Mouse (Mus musculus): ENCODE data around the gene Steap4. TPM values are rescaled to one million over a fixed set of nuclear protein-coding genes. Genes with fewer than 3 reads are reported as not detected.

Steap4 gene
- polyA plus RNA-seq, 1 experiment from 2014 or later = 0.86 TPM

DNA sequence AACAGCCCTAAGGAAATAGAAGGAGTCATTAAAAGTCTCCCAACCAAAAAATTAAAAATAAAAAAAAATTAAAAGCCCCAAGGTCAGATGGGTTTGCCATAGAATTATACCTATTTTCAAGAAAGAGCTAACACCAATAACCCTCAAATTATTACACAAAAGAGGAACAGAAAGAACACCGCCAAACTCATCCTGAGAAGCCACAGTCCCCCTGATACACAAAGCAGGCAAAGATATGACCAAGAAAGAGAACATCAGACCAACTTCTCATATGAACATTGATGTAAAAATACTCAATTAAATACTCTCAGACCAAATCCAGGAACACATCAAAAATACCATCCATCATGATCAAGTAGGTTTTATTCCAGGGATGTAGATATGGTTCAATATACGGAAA, 36.8 kb downstream of the Steap4 start:
- DNase-seq (ENCODE audit: low spot score) (no peak), ATAC-seq (replicated peaks; ENCODE audit: low FRiP score) (no peak)
- no peaks in the 10 kb centered on the region for H3K27me3 ChIP-seq (replicated peaks; ENCODE audit: control insufficient read depth, insufficient read depth, low read length)
- no peaks in the 10 kb centered on the region for H3K4me1 ChIP-seq (replicated peaks; ENCODE audit: control insufficient read depth, insufficient read depth, low read length)
- H3K9me3 ChIP-seq (ENCODE audit: control insufficient read depth, low read length) = no peaks in the 10 kb centered on the region
- WGBS = 83% methylated on average over 2 of the region's 2 CpGs
- H3K27ac ChIP-seq (ENCODE audit: low read depth, low read length) = no peak overlapping the region
- H3K4me2 ChIP-seq = no peak overlapping the region
- no peak overlapping the region for H3K4me3 ChIP-seq (ENCODE audit: low read depth, low read length)
- no peaks in the 10 kb centered on the region for H3K36me3 ChIP-seq (ENCODE audit: control insufficient read depth, insufficient read depth, low read length)
- no peak overlapping the region for H3K9ac ChIP-seq (ENCODE audit: low read depth, low read length)

DNA sequence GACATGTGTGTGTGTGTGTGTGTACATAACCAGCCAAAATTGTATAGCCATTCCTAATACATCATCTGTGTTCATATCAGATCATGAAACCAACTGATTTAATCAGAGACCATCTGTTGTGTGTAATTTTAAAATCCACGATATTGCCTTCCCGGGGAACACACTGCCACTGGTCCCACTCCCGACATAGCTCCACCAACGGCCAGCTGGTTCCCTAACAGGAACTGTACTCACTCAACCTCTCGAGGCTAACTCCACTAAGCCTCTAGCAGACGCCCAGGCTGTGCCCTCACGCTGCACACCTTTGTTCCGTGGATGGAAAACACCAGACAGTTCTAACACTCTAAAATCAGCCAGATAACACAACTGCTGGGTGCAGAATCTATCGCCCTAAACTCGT, 40.2 kb downstream of the Steap4 start:
- H3K36me3 ChIP-seq (ENCODE audit: control insufficient read depth, insufficient read depth, low read length) = no peaks in the 10 kb centered on the region
- no peaks in the 10 kb centered on the region for H3K27me3 ChIP-seq (replicated peaks; ENCODE audit: control insufficient read depth, insufficient read depth, low read length)
- ATAC-seq (replicated peaks; ENCODE audit: low FRiP score) (no peak), DNase-seq (ENCODE audit: low spot score) (no peak)
- H3K4me2 ChIP-seq = no peak overlapping the region
- H3K4me3 ChIP-seq (ENCODE audit: low read depth, low read length) = no peak overlapping the region
- 75% methylated on average over 10 of the region's 10 CpGs for WGBS
- no peaks in the 10 kb centered on the region for H3K4me1 ChIP-seq (replicated peaks; ENCODE audit: control insufficient read depth, insufficient read depth, low read length)
- no peak overlapping the region for H3K9ac ChIP-seq (ENCODE audit: low read depth, low read length)
- H3K27ac ChIP-seq (ENCODE audit: low read depth, low read length) = no peak overlapping the region
- no peaks in the 10 kb centered on the region for H3K9me3 ChIP-seq (ENCODE audit: control insufficient read depth, low read length)

DNA sequence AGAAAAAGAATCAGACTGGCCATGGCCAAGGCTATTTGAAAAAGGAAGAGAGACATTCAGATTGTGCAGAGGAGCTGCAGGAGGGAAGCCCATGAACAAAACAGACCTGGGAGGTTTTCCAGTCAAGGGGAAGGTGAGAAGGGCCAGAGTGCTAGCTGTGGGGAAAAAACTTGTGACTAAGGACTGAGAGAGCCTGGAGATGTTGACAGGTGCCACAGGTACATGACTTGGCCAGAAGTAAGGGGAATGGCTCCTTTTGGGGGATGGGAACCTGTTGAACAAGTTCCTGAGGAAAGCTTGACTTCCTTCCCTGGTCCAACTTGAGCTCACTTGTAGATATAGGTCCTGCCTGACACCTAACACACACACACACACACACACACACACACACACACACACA, 42.6 kb downstream of the Steap4 start:
- H3K36me3 ChIP-seq (ENCODE audit: control insufficient read depth, insufficient read depth, low read length) = no peaks in the 10 kb centered on the region
- H3K4me2 ChIP-seq = no peak overlapping the region
- no peak for ATAC-seq (replicated peaks; ENCODE audit: low FRiP score)
- no peaks in the 10 kb centered on the region for H3K4me1 ChIP-seq (replicated peaks; ENCODE audit: control insufficient read depth, insufficient read depth, low read length)
- no peaks in the 10 kb centered on the region for H3K9me3 ChIP-seq (ENCODE audit: control insufficient read depth, low read length)
- H3K9ac ChIP-seq (ENCODE audit: low read depth, low read length) = no peak overlapping the region
- H3K27ac ChIP-seq (ENCODE audit: low read depth, low read length) = no peak overlapping the region
- no peaks in the 10 kb centered on the region for H3K27me3 ChIP-seq (replicated peaks; ENCODE audit: control insufficient read depth, insufficient read depth, low read length)
- no peak overlapping the region for H3K4me3 ChIP-seq (ENCODE audit: low read depth, low read length)
- no peak for DNase-seq (ENCODE audit: low spot score)

DNA sequence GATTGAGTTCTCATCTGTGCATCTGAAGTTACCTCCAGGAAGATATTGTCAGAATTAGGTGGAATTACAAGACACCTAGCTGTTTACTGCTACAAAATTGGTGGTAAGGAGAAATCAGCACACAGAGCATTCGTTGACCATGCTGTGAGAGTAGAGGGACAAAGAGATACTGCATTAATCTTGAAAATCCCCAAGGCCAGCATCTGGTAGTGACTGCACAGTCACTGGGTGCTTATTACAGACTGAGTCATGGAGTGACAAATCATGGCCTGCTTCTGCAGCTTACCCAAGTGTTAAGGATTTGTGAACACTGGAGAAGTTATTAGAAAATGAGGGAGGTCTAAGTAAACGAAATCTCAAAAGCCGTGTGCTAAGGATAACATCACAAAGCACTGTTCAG, 53.0 kb downstream of the Steap4 start:
- H3K36me3 ChIP-seq (ENCODE audit: control insufficient read depth, insufficient read depth, low read length) = no peaks in the 10 kb centered on the region
- no peak overlapping the region for H3K9ac ChIP-seq (ENCODE audit: low read depth, low read length)
- H3K9me3 ChIP-seq (ENCODE audit: control insufficient read depth, low read length) = no peaks in the 10 kb centered on the region
- H3K27me3 ChIP-seq (replicated peaks; ENCODE audit: control insufficient read depth, insufficient read depth, low read length) = no peaks in the 10 kb centered on the region
- 76% methylated on average over 3 of the region's 3 CpGs for WGBS
- no peaks in the 10 kb centered on the region for H3K4me1 ChIP-seq (replicated peaks; ENCODE audit: control insufficient read depth, insufficient read depth, low read length)
- no peak overlapping the region for H3K4me2 ChIP-seq
- DNase-seq (ENCODE audit: low spot score) = no peak
- H3K4me3 ChIP-seq (ENCODE audit: low read depth, low read length) = no peak overlapping the region
- ATAC-seq (replicated peaks; ENCODE audit: low FRiP score) = no peak
- no peak overlapping the region for H3K27ac ChIP-seq (ENCODE audit: low read depth, low read length)

Other genes starting within 250 kb of the Steap4 start
- gene Sri, start 85.6 kb downstream of the Steap4 start, polyA plus RNA-seq (2014; fragmentation: Nextera tagmentation; extraction: Ambion mirVana) = 242 and 243 TPM in 2 replicates

All from liver, embryonic 11.5 days (tissue).